Mouse (Mus musculus) hindbrain, postnatal 0 days (tissue): Measurements from ENCODE around the gene Gucy1b1. TPM values are rescaled to one million over a fixed set of nuclear protein-coding genes. Genes with fewer than 3 reads are reported as not detected.

Source experiments
- ATAC-seq: fragments of 200-750 bp; cut with Nextera tagmentation; 2 replicates; pipeline ENCODE4 v1.8.0; 2017; ENCODE audit warnings: mild to moderate bottlenecking, moderate TSS enrichment, moderate library complexity
- DNase-seq: peaks from one replicate; pipeline ENCODE4 v3.0.0-alpha.2; 2015; ENCODE audit warnings: low spot score
- H3K27ac ChIP-seq: fragments of 300-500 bp; sonication (generic); 2 replicates; pipeline ENCODE4 v1.5.1; 2014; ENCODE audit warnings: mild to moderate bottlenecking
- H3K27me3 ChIP-seq: fragments of 300-500 bp; sonication (generic); 2 replicates; pipeline ENCODE4 v1.6.1; 2014; ENCODE audit warnings: low read length, mixed read lengths; ENCODE audit not compliant: insufficient read depth
- H3K36me3 ChIP-seq: fragments of 300-500 bp; sonication (generic); 2 replicates; pipeline ENCODE4 v1.6.1; 2014; ENCODE audit warnings: low read length, mixed read lengths; ENCODE audit not compliant: insufficient read depth
- H3K4me1 ChIP-seq: fragments of 300-500 bp; sonication (generic); 2 replicates; pipeline ENCODE4 v1.6.1; 2014; ENCODE audit warnings: antibody characterized with exemption, low read length, mixed read lengths; ENCODE audit not compliant: insufficient read depth
- H3K4me2 ChIP-seq: fragments of 300-500 bp; sonication (generic); 2 replicates; pipeline ENCODE4 v1.6.1; 2014; ENCODE audit warnings: low read depth, mild to moderate bottlenecking, low read length, moderate library complexity, mixed read lengths
- H3K4me3 ChIP-seq: fragments of 300-500 bp; sonication (generic); 2 replicates; pipeline ENCODE4 v1.5.1; 2014; ENCODE audit warnings: low read length
- H3K9ac ChIP-seq: fragments of 300-500 bp; sonication (generic); replicated peaks from 2 replicates; pipeline ENCODE4 v1.6.1; 2014; ENCODE audit warnings: mild to moderate bottlenecking, low read length, moderate library complexity, mixed read lengths
- H3K9me3 ChIP-seq: fragments of 300-500 bp; sonication (generic); 2 replicates; pipeline ENCODE4 v1.6.1; 2016; ENCODE audit warnings: low read length, mixed read lengths
- CTCF ChIP-seq: IDR thresholded peaks from 2 replicates; pipeline ENCODE4 v1.5.1; 2016; ENCODE audit warnings: antibody characterized with exemption, control low read depth, low read depth
- WGBS: fragments of 180-500 bp; shearing (Covaris S2); extraction: QIAGEN DNeasy Blood & Tissue Kit; methylation state at CpG from one replicate; pipeline ENCODE4 v1.1.7; 2014; 5-methylcytosine and 5-hydroxymethylcytosine counted together
- polyA plus RNA-seq: library from polyadenylated mRNA; unstranded; fragments of >200 nt; fragmentation: Nextera tagmentation; extraction: Ambion mirVana; gene quantifications from 2 replicates; pipeline ENCODE4 v1.2.1, GENCODE M21; 2015
- total RNA-seq: library from RNA; depleted of rRNA; stranded (reverse); fragments of >200 nt; gene quantifications from 2 replicates; pipeline ENCODE4 v1.2.3, GENCODE M21; 2014

Gucy1b1 gene
- total and polyA plus RNA-seq, 2 experiments from 2014 or later, result 39.3 to 53.6 TPM

DNA sequence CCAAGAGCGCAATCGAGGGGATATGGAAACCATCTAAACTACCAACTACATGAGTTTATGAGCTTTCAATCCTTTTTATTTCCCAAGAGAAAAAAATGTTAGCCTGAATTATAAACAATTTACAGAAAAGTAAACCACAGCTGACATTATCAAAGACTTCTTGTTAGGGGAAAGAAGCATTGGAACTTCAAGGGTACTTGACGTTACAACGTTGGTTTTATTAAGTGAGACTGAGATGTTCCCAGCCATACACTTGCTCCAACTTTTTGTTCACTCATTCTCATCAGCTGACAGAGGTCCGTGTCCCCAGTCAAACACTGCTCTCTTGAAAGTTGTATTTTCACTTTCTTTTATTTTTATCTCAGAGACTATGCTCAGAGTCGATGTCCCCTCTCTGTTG, 30.8 kb downstream of the Gucy1b1 start:
- H3K9ac ChIP-seq, result no peak overlapping the region
- no peak overlapping the region for H3K4me3 ChIP-seq
- H3K4me2 ChIP-seq, result no peak overlapping the region
- TF ChIP-seq CTCF, result no peak
- no peaks in the 10 kb centered on the region for H3K4me1 ChIP-seq
- H3K36me3 ChIP-seq, result peaks cover 8% of the 10 kb centered on the region; the same call in 1 of the 2 replicates
- H3K27ac ChIP-seq, result no peak overlapping the region
- ATAC-seq, result no peak
- 84% methylated on average over 6 of the region's 6 CpGs for WGBS
- DNase-seq, result no peak
- H3K9me3 ChIP-seq, result no peaks in the 10 kb centered on the region
- no peaks in the 10 kb centered on the region for H3K27me3 ChIP-seq

GRCm38 (mm10) chr3:82036262-82037044, 38.0 kb downstream of the Gucy1b1 start:
- peaks cover 12% of the 10 kb centered on the region; the same call in 1 of the 2 replicates for H3K36me3 ChIP-seq
- H3K4me2 ChIP-seq, result no peak overlapping the region
- H3K27me3 ChIP-seq, result no peaks in the 10 kb centered on the region
- 85% methylated on average over 2 of the region's 2 CpGs for WGBS
- no peak overlapping the region for H3K4me3 ChIP-seq
- H3K9ac ChIP-seq, result no peak overlapping the region
- no peak for TF ChIP-seq CTCF
- ATAC-seq (no peak), DNase-seq (no peak)
- H3K4me1 ChIP-seq, result no peaks in the 10 kb centered on the region
- H3K27ac ChIP-seq, result no peak overlapping the region
- no peaks in the 10 kb centered on the region for H3K9me3 ChIP-seq

GRCm38 (mm10) chr3:82030008-82030748, 44.3 kb downstream of the Gucy1b1 start:
- H3K9me3 ChIP-seq, result no peaks in the 10 kb centered on the region
- ATAC-seq, result no peak
- DNase-seq, result no peak
- H3K27me3 ChIP-seq, result no peaks in the 10 kb centered on the region
- WGBS, result 69% methylated on average over 1 of the region's 1 CpGs
- no peak for TF ChIP-seq CTCF
- H3K36me3 ChIP-seq, result peaks cover 7% of the 10 kb centered on the region; the same call in 1 of the 2 replicates
- no peak overlapping the region for H3K9ac ChIP-seq
- H3K4me3 ChIP-seq, result no peak overlapping the region
- no peak overlapping the region for H3K4me2 ChIP-seq
- H3K27ac ChIP-seq, result no peak overlapping the region
- H3K4me1 ChIP-seq, result no peaks in the 10 kb centered on the region

DNA sequence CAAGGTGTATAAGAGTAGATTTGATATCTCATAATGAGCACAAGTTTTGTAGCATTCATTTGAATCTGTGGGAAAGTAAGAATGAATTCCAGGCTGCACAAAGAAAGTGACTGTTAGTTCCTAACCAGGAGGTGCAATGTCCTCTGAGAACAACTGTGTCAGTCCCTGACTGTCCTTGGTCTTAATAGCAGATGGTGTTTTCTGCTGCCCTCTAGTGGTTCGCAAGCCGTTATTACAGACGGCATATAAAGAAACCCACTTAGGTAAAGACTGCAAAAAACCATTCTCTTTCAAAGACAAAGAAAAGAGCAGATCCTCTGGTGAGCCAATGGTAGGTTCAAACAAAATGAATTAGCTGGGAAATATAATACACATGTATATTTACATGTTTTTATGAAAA, 45.3 kb downstream of the Gucy1b1 start:
- Histone ChIP-seq H3K36me3 (peaks cover 2% of the 10 kb centered on the region; the same call in 1 of the 2 replicates), H3K9ac (no peak overlapping the region), H3K4me1 (no peaks in the 10 kb centered on the region), H3K4me2 (no peak overlapping the region), H3K9me3 (no peaks in the 10 kb centered on the region), H3K27me3 (no peaks in the 10 kb centered on the region), H3K27ac (no peak overlapping the region), H3K4me3 (no peak overlapping the region)
- WGBS, result 2% methylated on average over 3 of the region's 3 CpGs
- peak; percentile 88 for TF ChIP-seq CTCF
- DNase-seq (peak; percentile 88), ATAC-seq (peak; percentile 83)

DNA sequence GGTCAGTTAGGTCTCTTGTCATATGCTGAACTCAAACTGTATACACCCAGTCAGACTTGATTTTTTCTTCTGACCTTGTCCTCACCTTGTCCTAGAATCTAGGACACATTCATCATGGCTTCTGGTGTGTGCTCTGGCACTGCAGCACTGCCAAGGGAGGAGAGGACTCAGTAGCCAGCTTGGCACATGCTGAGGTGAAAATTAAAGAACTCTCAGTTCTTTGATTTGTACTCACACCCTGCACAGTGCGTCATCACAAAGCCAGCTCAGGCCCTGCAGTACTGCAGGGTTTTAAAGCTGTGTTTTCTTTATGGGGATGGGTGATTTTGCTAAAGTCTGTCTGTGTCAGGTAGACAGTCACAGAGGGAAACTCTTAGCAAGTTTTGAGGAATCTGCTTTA, 47.2 kb downstream of the Gucy1b1 start:
- no peaks in the 10 kb centered on the region for H3K36me3 ChIP-seq
- no peaks in the 10 kb centered on the region for H3K4me1 ChIP-seq
- no peak for TF ChIP-seq CTCF
- ATAC-seq (peak; percentile 69), DNase-seq (peak; percentile 39)
- WGBS, result 39% methylated on average over 1 of the region's 1 CpGs
- H3K4me2 ChIP-seq, result no peak overlapping the region
- H3K27ac ChIP-seq, result no peak overlapping the region
- H3K4me3 ChIP-seq, result no peak overlapping the region
- H3K9me3 ChIP-seq, result no peaks in the 10 kb centered on the region
- no peaks in the 10 kb centered on the region for H3K27me3 ChIP-seq
- no peak overlapping the region for H3K9ac ChIP-seq

- H3K9me3 ChIP-seq, result no peaks in the 10 kb centered on the region
- ATAC-seq, result no peak
- 82% methylated on average over 3 of the region's 3 CpGs for WGBS
Measured at GRCm38 (mm10) chr3:82023065-82023464, 51.4 kb downstream of the Gucy1b1 start.

More at GRCm38 (mm10) chr3:82023065-82023464, 51.4 kb downstream of the Gucy1b1 start:
- H3K27ac ChIP-seq, result no peak overlapping the region
- H3K9ac ChIP-seq, result no peak overlapping the region
- no peaks in the 10 kb centered on the region for H3K36me3 ChIP-seq
- H3K4me3 ChIP-seq, result no peak overlapping the region
- no peaks in the 10 kb centered on the region for H3K4me1 ChIP-seq
- no peak overlapping the region for H3K4me2 ChIP-seq
- H3K27me3 ChIP-seq, result no peaks in the 10 kb centered on the region
- TF ChIP-seq CTCF, result no peak
- DNase-seq, result no peak
